Mouse (Mus musculus): Measurements from ENCODE around the gene Trmt61a. TPM values are rescaled to one million over a fixed set of nuclear protein-coding genes. Genes with fewer than 3 reads are reported as not detected.

The Trmt61a gene
- polyA plus RNA-seq, 1 experiment from 2014 or later = 11.6 TPM

DNA sequence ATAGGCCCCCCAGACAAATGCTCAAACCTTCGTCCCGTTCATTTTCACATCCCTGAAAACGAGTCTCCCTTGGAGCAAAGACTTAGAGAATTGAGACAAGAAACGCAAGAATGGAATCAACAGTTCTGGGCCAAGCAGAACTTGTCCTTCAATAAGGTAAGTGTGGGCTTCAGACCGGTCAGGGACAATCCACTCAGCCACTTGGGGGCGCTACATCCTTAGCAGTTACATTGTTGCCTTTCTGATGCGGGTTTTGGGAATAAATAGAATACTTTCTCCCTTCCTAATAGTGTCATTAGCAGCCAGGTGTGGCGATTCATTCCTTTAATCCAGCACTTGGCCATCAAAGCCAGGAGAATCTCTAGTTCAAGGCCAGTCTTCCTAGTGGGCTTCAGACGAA, 44.7 kb downstream of the Trmt61a start:
- Histone ChIP-seq H3K9ac (replicated peaks; ENCODE audit: low read length) (no peak overlapping the region), H3K4me2 (replicated peaks; ENCODE audit: low read depth, low read length) (no peak overlapping the region), H3K4me1 (ENCODE audit: insufficient read depth, low read length) (peaks cover 26% of the 10 kb centered on the region), H3K36me3 (ENCODE audit: insufficient read depth, low read length) (peaks cover 9% of the 10 kb centered on the region; the same call in 1 of the 2 replicates), H3K27ac (ENCODE audit: low read length) (no peak overlapping the region), H3K27me3 (ENCODE audit: insufficient read depth, low read length) (no peaks in the 10 kb centered on the region), H3K4me3 (ENCODE audit: low read length) (no peak overlapping the region), H3K9me3 (ENCODE audit: low read length) (no peaks in the 10 kb centered on the region)
- WGBS = 75% methylated on average over 9 of the region's 9 CpGs
- ATAC-seq (ENCODE audit: low FRiP score, low TSS enrichment) = no peak

DNA sequence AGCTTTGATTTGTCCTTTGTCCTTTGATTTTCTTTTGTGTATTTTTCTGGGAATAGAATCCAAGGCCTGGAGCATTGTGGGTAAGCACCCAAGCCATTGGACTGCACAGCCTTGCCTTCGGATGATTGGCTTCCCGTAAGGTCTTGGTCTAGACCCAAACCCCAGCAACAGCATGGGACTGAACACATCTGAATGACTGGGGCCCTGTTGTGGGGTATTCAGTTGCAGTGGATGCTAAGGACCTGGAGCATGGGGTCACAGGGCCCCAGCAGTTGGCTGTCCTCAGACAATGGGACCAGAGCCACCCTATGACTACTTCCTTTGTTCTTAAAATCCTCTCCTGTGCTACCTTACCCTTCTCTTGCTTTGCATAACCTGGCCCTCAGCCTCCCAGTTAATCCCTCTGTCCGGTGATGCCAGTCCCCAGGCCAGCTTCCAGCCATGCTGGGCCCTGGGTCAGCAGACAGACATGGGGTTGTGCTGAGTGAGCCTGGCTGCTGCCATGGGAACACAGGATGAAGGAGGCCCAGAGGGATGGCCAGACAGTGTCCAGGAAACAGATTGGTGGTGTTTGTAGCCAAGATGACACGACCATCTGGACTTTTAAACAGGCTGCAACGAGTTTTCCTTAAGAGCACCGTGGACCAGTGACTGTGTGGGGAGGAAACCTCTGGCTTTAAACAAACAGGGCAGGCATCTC, 46.9 kb downstream of the Trmt61a start:
- Histone ChIP-seq H3K9me3 (ENCODE audit: low read length) (no peaks in the 10 kb centered on the region), H3K4me2 (replicated peaks; ENCODE audit: low read depth, low read length) (no peak overlapping the region), H3K36me3 (ENCODE audit: insufficient read depth, low read length) (peaks cover 13% of the 10 kb centered on the region; the same call in 1 of the 2 replicates), H3K27me3 (ENCODE audit: insufficient read depth, low read length) (no peaks in the 10 kb centered on the region), H3K4me3 (ENCODE audit: low read length) (no peak overlapping the region), H3K4me1 (ENCODE audit: insufficient read depth, low read length) (peaks cover 15% of the 10 kb centered on the region; the same call in 1 of the 2 replicates), H3K27ac (ENCODE audit: low read length) (no peak overlapping the region), H3K9ac (replicated peaks; ENCODE audit: low read length) (peak overlapping the region; percentile 43; the same call in 1 of the 2 replicates)
- no peak; the same call in 1 of the 2 replicates for ATAC-seq (ENCODE audit: low FRiP score, low TSS enrichment)
- WGBS = 52% methylated on average over 6 of the region's 6 CpGs

DNA sequence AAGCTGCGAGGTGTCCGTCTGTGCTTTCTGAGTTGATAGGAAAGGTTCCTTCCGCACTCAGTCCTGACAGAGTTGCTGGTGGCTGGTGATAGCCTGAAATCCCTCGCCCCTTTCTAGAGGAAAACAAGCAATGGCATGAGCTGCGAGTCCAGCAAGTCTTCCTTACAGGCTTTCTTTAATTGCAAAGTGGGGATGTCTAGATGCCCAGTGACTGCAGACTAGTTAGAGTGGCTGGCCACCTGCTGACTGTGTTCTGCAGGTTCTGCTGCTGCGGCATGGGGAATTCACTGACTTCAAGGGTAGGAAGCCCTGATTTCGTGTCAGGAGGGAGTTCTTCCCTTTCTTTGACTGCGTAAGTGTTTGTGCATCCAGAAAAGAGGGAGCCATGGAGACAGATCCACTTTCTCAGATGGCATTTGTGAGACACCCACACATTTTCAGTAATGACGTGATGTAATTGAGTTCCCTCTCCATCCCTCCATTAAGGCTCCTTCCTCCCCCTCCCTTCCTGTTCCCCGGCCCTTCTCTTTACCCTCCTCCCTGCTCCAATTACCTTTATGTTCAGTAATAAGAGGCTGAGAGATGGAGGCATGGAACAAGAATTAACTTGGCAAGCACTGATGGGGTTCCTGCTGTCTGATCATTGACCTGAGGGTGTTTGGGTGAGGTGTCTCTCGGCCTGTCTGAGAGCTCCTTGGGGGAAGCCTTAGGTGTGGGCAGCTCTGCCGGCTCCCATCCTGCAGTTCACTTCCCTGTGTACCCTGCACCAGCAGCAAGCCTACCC, 47.6 kb downstream of the Trmt61a start:
- H3K4me3 ChIP-seq (ENCODE audit: low read length) = no peak overlapping the region
- H3K9ac ChIP-seq (replicated peaks; ENCODE audit: low read length) = peak overlapping the region; percentile 43; the same call in 1 of the 2 replicates
- peaks cover 15% of the 10 kb centered on the region; the same call in 1 of the 2 replicates for H3K4me1 ChIP-seq (ENCODE audit: insufficient read depth, low read length)
- WGBS = 64% methylated on average over 12 of the region's 12 CpGs
- no peaks in the 10 kb centered on the region for H3K27me3 ChIP-seq (ENCODE audit: insufficient read depth, low read length)
- no peaks in the 10 kb centered on the region for H3K9me3 ChIP-seq (ENCODE audit: low read length)
- no peak overlapping the region for H3K4me2 ChIP-seq (replicated peaks; ENCODE audit: low read depth, low read length)
- peak overlapping the region; percentile 29; the same call in 1 of the 2 replicates for H3K27ac ChIP-seq (ENCODE audit: low read length)
- ATAC-seq (ENCODE audit: low FRiP score, low TSS enrichment) = no peak
- peaks cover 16% of the 10 kb centered on the region; the same call in 1 of the 2 replicates for H3K36me3 ChIP-seq (ENCODE audit: insufficient read depth, low read length)

DNA sequence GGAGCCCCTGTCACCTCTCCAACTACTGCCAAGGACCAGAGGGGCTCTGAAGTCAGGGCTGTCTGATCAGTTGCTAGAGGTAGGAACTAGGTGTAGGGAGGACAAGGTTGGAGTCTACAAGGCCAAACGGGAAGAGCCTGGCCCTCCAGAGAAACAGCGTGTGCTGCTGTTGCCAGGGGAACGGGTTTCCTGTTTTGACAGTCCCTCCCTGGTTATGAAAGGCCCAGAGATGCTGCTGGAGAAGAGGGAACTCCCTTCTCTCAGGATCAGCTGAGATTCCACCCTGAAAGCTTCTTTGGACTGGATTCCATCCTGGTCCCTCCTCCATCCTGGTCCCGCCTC, 48.2 kb downstream of the Trmt61a start:
- Histone ChIP-seq H3K4me1 (ENCODE audit: insufficient read depth, low read length) (peaks cover 15% of the 10 kb centered on the region; the same call in 1 of the 2 replicates), H3K4me3 (ENCODE audit: low read length) (no peak overlapping the region), H3K9ac (replicated peaks; ENCODE audit: low read length) (peak overlapping the region; percentile 17; the same call in 1 of the 2 replicates), H3K27me3 (ENCODE audit: insufficient read depth, low read length) (no peaks in the 10 kb centered on the region), H3K36me3 (ENCODE audit: insufficient read depth, low read length) (peaks cover 16% of the 10 kb centered on the region; the same call in 1 of the 2 replicates), H3K9me3 (ENCODE audit: low read length) (no peaks in the 10 kb centered on the region), H3K4me2 (replicated peaks; ENCODE audit: low read depth, low read length) (no peak overlapping the region), H3K27ac (ENCODE audit: low read length) (peak overlapping the region; percentile 29; the same call in 1 of the 2 replicates)
- 0 out of 2 replicates have a peak, but pooled peaks have one; percentile 40 for ATAC-seq (ENCODE audit: low FRiP score, low TSS enrichment)
- WGBS = 48% methylated on average over 4 of the region's 4 CpGs

DNA sequence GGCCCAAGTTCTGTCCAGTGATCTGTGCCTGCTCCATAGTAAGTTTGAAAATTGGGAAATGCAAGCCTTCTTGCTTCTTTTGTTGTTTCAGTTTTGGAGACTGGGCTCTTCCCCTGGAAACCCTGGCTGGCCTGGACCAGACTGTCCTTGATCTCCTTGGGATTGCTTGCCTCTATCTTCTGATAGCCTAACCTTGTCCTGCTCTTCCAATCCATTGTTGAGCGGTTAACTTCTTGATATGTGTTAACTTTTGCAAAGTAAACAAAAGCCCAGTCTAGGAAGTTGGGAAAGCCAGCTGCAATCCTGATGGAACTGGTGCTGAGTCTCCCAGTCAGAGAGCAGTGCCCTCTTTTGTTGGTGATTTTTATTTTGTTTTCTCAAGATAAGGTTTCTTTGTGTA, 50.1 kb downstream of the Trmt61a start:
- Histone ChIP-seq H3K27me3 (ENCODE audit: insufficient read depth, low read length) (no peaks in the 10 kb centered on the region), H3K4me1 (ENCODE audit: insufficient read depth, low read length) (peaks cover 19% of the 10 kb centered on the region; the same call in 1 of the 2 replicates), H3K4me2 (replicated peaks; ENCODE audit: low read depth, low read length) (no peak overlapping the region), H3K36me3 (ENCODE audit: insufficient read depth, low read length) (peaks cover 16% of the 10 kb centered on the region; the same call in 1 of the 2 replicates), H3K9ac (replicated peaks; ENCODE audit: low read length) (no peak overlapping the region), H3K4me3 (ENCODE audit: low read length) (no peak overlapping the region), H3K27ac (ENCODE audit: low read length) (no peak overlapping the region), H3K9me3 (ENCODE audit: low read length) (no peaks in the 10 kb centered on the region)
- WGBS = 92% methylated on average over 1 of the region's 1 CpGs
- ATAC-seq (ENCODE audit: low FRiP score, low TSS enrichment) = no peak

DNA sequence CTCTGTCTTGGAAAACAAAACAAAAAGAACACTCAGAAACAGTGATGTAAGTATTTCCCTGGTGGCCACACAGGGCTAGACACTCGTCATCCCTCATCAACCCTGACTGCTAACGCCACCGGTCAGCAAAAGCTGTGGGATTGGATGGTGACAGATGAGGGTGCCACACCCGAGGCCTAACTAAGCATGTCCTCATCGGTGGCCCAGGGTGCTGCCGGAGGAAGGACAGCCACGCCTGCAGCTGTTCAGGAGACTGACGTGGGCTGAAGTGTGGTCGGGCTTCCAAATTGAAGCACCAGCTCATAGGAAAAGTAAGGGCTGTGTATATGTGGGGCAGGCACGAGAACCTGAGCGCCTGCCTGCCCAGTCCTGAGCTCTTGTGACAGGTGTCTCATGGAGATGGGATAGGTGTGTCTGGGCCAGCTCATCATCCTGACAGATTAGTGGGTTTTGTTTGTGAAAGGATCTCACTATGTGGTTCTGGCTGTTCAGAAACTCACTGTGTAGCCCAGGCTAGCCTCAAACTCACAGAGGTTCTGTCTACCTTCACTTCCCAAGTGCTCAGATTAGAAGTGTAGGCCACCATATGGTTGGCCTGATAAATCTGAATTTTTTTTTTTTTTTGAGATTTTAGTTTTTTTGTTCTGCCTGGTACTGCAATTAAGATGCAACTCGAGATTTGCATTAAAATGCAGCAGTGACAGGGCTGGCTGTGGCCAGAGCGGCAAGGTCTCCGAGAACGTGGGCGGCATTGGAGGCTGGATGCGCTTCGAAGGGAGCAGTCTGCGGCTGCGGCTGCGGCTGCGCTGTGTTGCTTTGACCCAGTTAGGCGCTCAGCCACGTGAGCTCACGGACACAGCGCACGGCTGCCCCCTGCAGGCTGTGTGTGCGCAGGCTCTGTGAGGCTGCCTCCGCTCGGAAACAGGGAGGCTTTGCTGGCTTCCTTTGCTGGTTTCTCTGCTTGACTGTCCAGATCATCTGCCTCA, 54.2 kb downstream of the Trmt61a start:
- Histone ChIP-seq H3K27me3 (ENCODE audit: insufficient read depth, low read length) (no peaks in the 10 kb centered on the region), H3K27ac (ENCODE audit: low read length) (no peak overlapping the region), H3K9ac (replicated peaks; ENCODE audit: low read length) (peak overlapping the region; percentile 40; the same call in 1 of the 2 replicates), H3K9me3 (ENCODE audit: low read length) (no peaks in the 10 kb centered on the region), H3K4me3 (ENCODE audit: low read length) (no peak overlapping the region), H3K36me3 (ENCODE audit: insufficient read depth, low read length) (0 out of 2 replicates have a peak, but pooled peaks cover 8% of the 10 kb centered on the region), H3K4me1 (ENCODE audit: insufficient read depth, low read length) (peaks cover 4% of the 10 kb centered on the region; the same call in 1 of the 2 replicates), H3K4me2 (replicated peaks; ENCODE audit: low read depth, low read length) (peak overlapping the region; percentile 22; the same call in 1 of the 2 replicates)
- ATAC-seq (ENCODE audit: low FRiP score, low TSS enrichment) = peak; percentile 89
- WGBS = 29% methylated on average over 30 of the region's 30 CpGs

DNA sequence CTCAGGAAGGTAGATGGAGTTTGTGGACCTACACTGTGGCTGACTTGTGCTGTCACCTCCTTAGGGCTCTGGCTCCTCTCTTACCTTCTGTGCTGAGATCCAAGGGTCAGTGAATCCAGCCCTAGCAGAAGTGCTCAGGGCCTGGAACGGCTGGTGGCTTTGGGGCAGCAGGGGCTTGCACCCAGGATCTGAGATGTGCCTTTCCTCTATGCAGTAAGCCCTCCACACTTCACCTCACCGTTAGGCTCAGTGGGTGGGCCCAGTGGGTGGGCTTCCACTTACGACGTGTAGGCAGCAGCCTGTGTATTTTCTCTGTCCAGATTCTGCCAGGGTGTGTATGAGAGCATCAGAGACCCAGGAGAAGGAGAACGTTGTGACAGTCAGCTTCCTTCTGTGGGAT, 55.0 kb downstream of the Trmt61a start:
- H3K9me3 ChIP-seq (ENCODE audit: low read length) = no peaks in the 10 kb centered on the region
- H3K27me3 ChIP-seq (ENCODE audit: insufficient read depth, low read length) = no peaks in the 10 kb centered on the region
- H3K4me1 ChIP-seq (ENCODE audit: insufficient read depth, low read length) = peaks cover 4% of the 10 kb centered on the region; the same call in 1 of the 2 replicates
- H3K4me2 ChIP-seq (replicated peaks; ENCODE audit: low read depth, low read length) = no peak overlapping the region
- peak overlapping the region; percentile 40; the same call in 1 of the 2 replicates for H3K9ac ChIP-seq (replicated peaks; ENCODE audit: low read length)
- no peak overlapping the region for H3K4me3 ChIP-seq (ENCODE audit: low read length)
- peak; percentile 44 for ATAC-seq (ENCODE audit: low FRiP score, low TSS enrichment)
- H3K36me3 ChIP-seq (ENCODE audit: insufficient read depth, low read length) = 0 out of 2 replicates have a peak, but pooled peaks cover 7% of the 10 kb centered on the region
- 59% methylated on average over 5 of the region's 5 CpGs for WGBS
- H3K27ac ChIP-seq (ENCODE audit: low read length) = no peak overlapping the region

All from kidney, embryonic 16.5 days (tissue).